Mouse (Mus musculus) E14TG2a.4 (cell line): ENCODE data around the gene Bdh1.

ENCODE experiments used
- CTCF ChIP-seq: conservative IDR thresholded peaks from 2 replicates; pipeline ENCODE4 v1.5.1; 2014; ENCODE audit warnings: low read length
- NANOG ChIP-seq: IDR thresholded peaks from 2 replicates; pipeline ENCODE4 v1.6.1; 2014; ENCODE audit warnings: borderline replicate concordance, low read length, mixed read lengths

- no peak for TF ChIP-seq CTCF
- no peak for TF ChIP-seq NANOG
Observed at GRCm38 (mm10) chr16:31399231-31399630, 22.8 kb upstream of the Bdh1 start.
